Mouse (Mus musculus): Measurements from ENCODE around the gene Slc43a1. TPM values are rescaled to one million over a fixed set of nuclear protein-coding genes. Genes with fewer than 3 reads are reported as not detected.

Gene Slc43a1
- polyA plus RNA-seq, 1 experiment from 2014 or later, result 14.4 TPM

DNA sequence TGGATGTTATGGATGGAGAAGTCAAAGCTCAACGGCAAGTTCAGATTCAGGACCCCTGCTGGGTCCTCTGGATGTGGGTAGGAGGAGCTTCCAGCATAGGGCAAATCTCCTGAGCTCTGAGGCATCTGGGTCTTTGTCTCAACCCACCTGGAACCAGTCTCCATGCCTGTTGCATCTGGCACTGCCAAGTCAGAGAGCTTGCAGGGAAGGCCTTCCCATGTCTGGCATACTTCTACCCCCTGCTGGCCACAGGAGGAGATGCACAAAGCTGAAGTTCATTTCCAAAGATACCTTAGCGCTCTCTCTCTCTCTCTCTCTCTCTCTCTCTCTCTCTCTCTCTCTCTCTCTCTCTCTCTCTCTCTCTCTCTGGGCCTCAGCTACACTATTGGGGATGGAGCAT lies 17.1 kb downstream of the Slc43a1 start:
- Histone ChIP-seq H3K4me3 (replicated peaks) (no peak overlapping the region), H3K27ac (no peak overlapping the region), H3K9ac (no peak overlapping the region), H3K4me2 (no peak overlapping the region), H3K4me1 (peaks cover 6% of the 10 kb centered on the region), H3K36me3 (replicated peaks) (peaks cover 31% of the 10 kb centered on the region), H3K9me3 (no peaks in the 10 kb centered on the region), H3K27me3 (no peaks in the 10 kb centered on the region)
- 62% methylated on average over 2 of the region's 2 CpGs for WGBS
- 0 out of 2 replicates have a peak, but pooled peaks have one; percentile 59 for ATAC-seq (ENCODE audit: low FRiP score)

DNA sequence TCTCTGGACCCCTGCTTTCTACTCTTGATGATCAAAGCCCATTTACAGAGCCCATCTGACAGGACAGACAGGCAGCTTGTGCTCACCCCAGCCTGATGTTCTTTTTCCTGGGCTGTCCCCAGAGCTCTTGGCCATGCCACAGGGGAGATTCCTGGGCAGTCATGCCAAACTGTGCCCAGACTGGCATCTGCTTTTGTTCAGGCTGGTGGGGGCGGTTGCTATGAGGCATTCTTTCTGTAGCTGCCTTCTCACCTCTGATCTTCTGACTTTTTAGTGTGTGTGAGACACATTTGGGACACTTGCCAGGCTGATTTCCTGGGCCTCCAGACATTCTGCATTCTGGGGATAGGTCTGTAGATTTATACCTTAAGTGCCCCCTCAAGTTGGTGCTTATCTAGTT lies 19.9 kb downstream of the Slc43a1 start:
- H3K27ac ChIP-seq, result no peak overlapping the region
- H3K4me2 ChIP-seq, result no peak overlapping the region
- no peaks in the 10 kb centered on the region for H3K9me3 ChIP-seq
- no peak overlapping the region for H3K4me3 ChIP-seq (replicated peaks)
- no peaks in the 10 kb centered on the region for H3K4me1 ChIP-seq
- peaks cover 36% of the 10 kb centered on the region for H3K36me3 ChIP-seq (replicated peaks)
- ATAC-seq (ENCODE audit: low FRiP score), result no peak
- H3K27me3 ChIP-seq, result no peaks in the 10 kb centered on the region
- 100% methylated on average over 1 of the region's 1 CpGs for WGBS
- no peak overlapping the region for H3K9ac ChIP-seq

- no peak overlapping the region for H3K9ac ChIP-seq
- H3K4me1 ChIP-seq, result no peaks in the 10 kb centered on the region
- ATAC-seq (ENCODE audit: low FRiP score), result no peak
- no peak overlapping the region for H3K4me2 ChIP-seq
- WGBS, result 88% methylated on average over 7 of the region's 7 CpGs
- H3K4me3 ChIP-seq (replicated peaks), result no peak overlapping the region
- H3K27me3 ChIP-seq, result peaks cover 5% of the 10 kb centered on the region; the same call in 1 of the 2 replicates
- no peaks in the 10 kb centered on the region for H3K9me3 ChIP-seq
- H3K36me3 ChIP-seq (replicated peaks), result peaks cover 33% of the 10 kb centered on the region
- no peak overlapping the region for H3K27ac ChIP-seq
These were observed 21.5 kb downstream of the Slc43a1 start for GRCm38 (mm10) chr2:84859991-84860780.

- Histone ChIP-seq H3K9ac (no peak overlapping the region), H3K27ac (no peak overlapping the region), H3K4me3 (replicated peaks) (no peak overlapping the region), H3K36me3 (replicated peaks) (peaks cover 33% of the 10 kb centered on the region), H3K4me1 (peaks cover 11% of the 10 kb centered on the region), H3K27me3 (peaks cover 18% of the 10 kb centered on the region), H3K4me2 (no peak overlapping the region), H3K9me3 (no peaks in the 10 kb centered on the region)
- 84% methylated on average over 3 of the region's 3 CpGs for WGBS
- no peak for ATAC-seq (ENCODE audit: low FRiP score)
These were observed 22.8 kb downstream of the Slc43a1 start for GRCm38 (mm10) chr2:84861430-84861829.

GRCm38 (mm10) chr2:84862231-84862630 lies 23.6 kb downstream of the Slc43a1 start:
- Histone ChIP-seq H3K4me3 (replicated peaks) (no peak overlapping the region), H3K4me1 (peaks cover 13% of the 10 kb centered on the region), H3K36me3 (replicated peaks) (peaks cover 30% of the 10 kb centered on the region), H3K27me3 (peaks cover 26% of the 10 kb centered on the region), H3K27ac (no peak overlapping the region), H3K9ac (no peak overlapping the region), H3K9me3 (no peaks in the 10 kb centered on the region), H3K4me2 (no peak overlapping the region)
- no peak for ATAC-seq (ENCODE audit: low FRiP score)
- 83% methylated on average over 3 of the region's 3 CpGs for WGBS

- Histone ChIP-seq H3K4me3 (replicated peaks) (peak overlapping the region; percentile 39), H3K9ac (peak overlapping the region; percentile 53), H3K27ac (peak overlapping the region; percentile 60), H3K27me3 (peaks cover 63% of the 10 kb centered on the region), H3K4me1 (peaks cover 13% of the 10 kb centered on the region), H3K9me3 (no peaks in the 10 kb centered on the region), H3K4me2 (peak overlapping the region; percentile 69), H3K36me3 (replicated peaks) (0 out of 2 replicates have a peak, but pooled peaks cover 9% of the 10 kb centered on the region)
- peak; percentile 71 for ATAC-seq (ENCODE audit: low FRiP score)
- under 1% methylated on average over 47 of the region's 47 CpGs for WGBS
These were observed 27.2 kb downstream of the Slc43a1 start for GRCm38 (mm10) chr2:84865616-84866571.

DNA sequence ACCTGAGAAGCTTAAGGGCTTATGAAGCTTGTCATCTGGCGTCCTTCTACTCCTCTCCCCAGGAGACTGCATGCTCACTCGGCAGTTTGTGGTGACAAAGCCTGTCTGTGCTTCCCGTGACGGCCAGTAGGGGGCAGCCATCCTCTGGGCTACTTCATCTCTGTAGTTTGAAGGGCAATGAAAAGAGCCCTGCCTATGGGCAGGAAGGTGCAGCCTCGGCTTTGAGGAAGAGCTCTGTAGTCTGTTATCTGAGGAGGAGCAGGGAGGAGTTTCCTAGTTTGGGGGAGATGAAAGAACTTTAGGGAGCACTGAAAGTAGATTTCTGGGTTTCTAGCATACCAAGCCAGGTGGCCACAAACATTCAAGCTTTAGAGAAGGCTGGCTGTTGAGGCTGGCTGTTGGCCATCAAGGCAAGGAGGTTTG lies 29.9 kb downstream of the Slc43a1 start:
- no peaks in the 10 kb centered on the region for H3K36me3 ChIP-seq (replicated peaks)
- no peak for ATAC-seq (ENCODE audit: low FRiP score)
- no peak overlapping the region for H3K9ac ChIP-seq
- 6% methylated on average over 5 of the region's 5 CpGs for WGBS
- no peak overlapping the region for H3K27ac ChIP-seq
- H3K9me3 ChIP-seq, result no peaks in the 10 kb centered on the region
- peaks cover 89% of the 10 kb centered on the region for H3K27me3 ChIP-seq
- H3K4me2 ChIP-seq, result no peak overlapping the region
- H3K4me1 ChIP-seq, result peaks cover 23% of the 10 kb centered on the region
- no peak overlapping the region for H3K4me3 ChIP-seq (replicated peaks)

DNA sequence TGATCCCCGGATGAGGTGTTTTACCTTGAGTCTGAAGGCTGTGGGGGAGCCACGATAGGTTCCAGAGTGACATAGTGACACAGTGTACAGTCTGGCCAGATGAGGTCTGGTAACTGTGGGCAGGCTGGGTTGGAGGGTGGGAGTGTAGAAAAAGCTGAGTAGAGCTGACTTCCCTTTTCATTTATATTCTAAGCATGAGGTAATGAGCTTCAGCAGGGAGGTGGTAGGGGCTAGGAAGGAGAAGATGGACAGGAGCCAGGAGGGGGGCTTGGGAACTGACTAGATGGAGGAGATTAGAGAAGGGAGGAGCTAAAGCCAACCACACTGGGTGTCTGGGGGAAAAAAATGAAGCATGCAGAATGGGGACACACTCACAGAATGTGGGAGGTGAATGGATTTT lies 30.3 kb downstream of the Slc43a1 start:
- H3K27ac ChIP-seq, result no peak overlapping the region
- 64% methylated on average over 2 of the region's 2 CpGs for WGBS

GRCm38 (mm10) chr2:84870623-84871160 lies 32.0 kb downstream of the Slc43a1 start:
- Histone ChIP-seq H3K4me2 (no peak overlapping the region), H3K27me3 (peaks cover 100% of the 10 kb centered on the region), H3K36me3 (replicated peaks) (no peaks in the 10 kb centered on the region), H3K9ac (no peak overlapping the region), H3K4me1 (peaks cover 23% of the 10 kb centered on the region), H3K4me3 (replicated peaks) (no peak overlapping the region), H3K9me3 (no peaks in the 10 kb centered on the region), H3K27ac (no peak overlapping the region)
- no peak for ATAC-seq (ENCODE audit: low FRiP score)
- WGBS, result 68% methylated on average over 4 of the region's 4 CpGs

More for the DNA sequence above, 30.3 kb downstream of the Slc43a1 start:
- no peaks in the 10 kb centered on the region for H3K9me3 ChIP-seq
- no peak overlapping the region for H3K9ac ChIP-seq
- H3K27me3 ChIP-seq, result peaks cover 93% of the 10 kb centered on the region
- no peak overlapping the region for H3K4me2 ChIP-seq
- no peak for ATAC-seq (ENCODE audit: low FRiP score)
- H3K4me1 ChIP-seq, result peaks cover 23% of the 10 kb centered on the region
- H3K36me3 ChIP-seq (replicated peaks), result no peaks in the 10 kb centered on the region
- no peak overlapping the region for H3K4me3 ChIP-seq (replicated peaks)

- H3K4me2 ChIP-seq, result peak overlapping the region; percentile 81
- no peak overlapping the region for H3K27ac ChIP-seq
- no peaks in the 10 kb centered on the region for H3K9me3 ChIP-seq
- 2% methylated on average over 78 of the region's 78 CpGs for WGBS
- peak overlapping the region; percentile 51 for H3K4me3 ChIP-seq (replicated peaks)
- peaks cover 95% of the 10 kb centered on the region for H3K27me3 ChIP-seq
- H3K36me3 ChIP-seq (replicated peaks), result no peaks in the 10 kb centered on the region
- ATAC-seq (ENCODE audit: low FRiP score), result peak; percentile 42; the same call in 1 of the 2 replicates
- H3K9ac ChIP-seq, result peak overlapping the region; percentile 13
- peaks cover 14% of the 10 kb centered on the region for H3K4me1 ChIP-seq
These were observed 33.6 kb downstream of the Slc43a1 start for GRCm38 (mm10) chr2:84872105-84872716.

- Histone ChIP-seq H3K4me1 (peaks cover 14% of the 10 kb centered on the region), H3K27ac (no peak overlapping the region), H3K9ac (no peak overlapping the region), H3K4me2 (no peak overlapping the region), H3K4me3 (replicated peaks) (no peak overlapping the region), H3K27me3 (peaks cover 70% of the 10 kb centered on the region), H3K36me3 (replicated peaks) (no peaks in the 10 kb centered on the region), H3K9me3 (no peaks in the 10 kb centered on the region)
- ATAC-seq (ENCODE audit: low FRiP score), result no peak
- WGBS, result 63% methylated on average over 6 of the region's 6 CpGs
These were observed 37.2 kb downstream of the Slc43a1 start for GRCm38 (mm10) chr2:84875842-84876241.

- Histone ChIP-seq H3K27ac (no peak overlapping the region), H3K27me3 (peaks cover 70% of the 10 kb centered on the region), H3K36me3 (replicated peaks) (no peaks in the 10 kb centered on the region), H3K4me2 (no peak overlapping the region), H3K4me1 (peaks cover 17% of the 10 kb centered on the region), H3K9ac (no peak overlapping the region), H3K9me3 (no peaks in the 10 kb centered on the region), H3K4me3 (replicated peaks) (no peak overlapping the region)
- no peak for ATAC-seq (ENCODE audit: low FRiP score)
- 83% methylated on average over 7 of the region's 8 CpGs for WGBS
These were observed 41.9 kb downstream of the Slc43a1 start for GRCm38 (mm10) chr2:84880590-84880989.

All from forebrain, embryonic 12.5 days (tissue).